Mouse (Mus musculus): ENCODE measurements around the gene Ltbr. TPM values are rescaled to one million over a fixed set of nuclear protein-coding genes. Genes with fewer than 3 reads are reported as not detected.
"Not testable (repeated sequence)": the region's sequence is repeated elsewhere in the genome, so short reads cannot be mapped to it uniquely, and the experiment has no call there.

The Ltbr gene
- total and polyA plus RNA-seq, 3 experiments: 47.6 to 64.2 TPM; not detected in 1

DNA sequence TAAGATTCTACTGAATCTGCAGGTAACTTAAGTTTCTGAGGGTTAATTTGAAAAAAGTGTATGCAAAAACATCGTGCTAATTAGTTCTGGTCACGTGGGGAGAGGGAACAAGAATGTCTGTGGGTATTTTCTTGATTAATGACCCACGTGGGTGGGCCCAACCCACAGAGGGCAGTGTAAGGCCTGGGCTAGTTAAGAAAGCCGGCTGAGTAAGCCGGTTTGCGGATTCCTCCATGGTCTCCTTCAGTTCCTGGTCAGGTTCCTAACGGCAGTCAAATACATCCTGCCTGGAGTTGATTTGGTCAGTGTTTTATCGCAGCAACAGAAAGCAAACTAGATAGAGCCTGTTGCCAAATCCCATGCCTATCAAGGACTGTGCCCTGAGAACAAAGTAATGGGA is 29.4 kb downstream of the Ltbr start:
- Histone ChIP-seq H3K4me3 (ENCODE audit: control insufficient read depth in 1 of 2, insufficient read depth in 1 of 2, low read depth in 2 of 2, low read length in 2 of 2) (no peak overlapping the region), H3K27ac (ENCODE audit: control insufficient read depth, low read depth, low read length) (no peak overlapping the region), H3K79me2 (ENCODE audit: control insufficient read depth, insufficient read depth, low read length, poor library complexity) (no peaks in the 10 kb centered on the region), H3K9me3 (replicated peaks; ENCODE audit: insufficient read depth, low read length) (no peaks in the 10 kb centered on the region), H3K27me3 (ENCODE audit: control insufficient read depth in 1 of 2, insufficient read depth in 2 of 2, low read length in 2 of 2) (peaks cover 3 to 8% of the 10 kb centered on the region in 2 experiments; a peak in 3 of 4 replicates), H3K4me1 (ENCODE audit: control insufficient read depth in 1 of 2, insufficient read depth in 2 of 2, low read length in 2 of 2) (no peaks in the 10 kb centered on the region), H3K36me3 (ENCODE audit: control insufficient read depth in 1 of 2, insufficient read depth in 2 of 2, low read length in 2 of 2) (no peaks in the 10 kb centered on the region), H3K9ac (ENCODE audit: control insufficient read depth, low read depth, low read length, poor library complexity, severe bottlenecking) (no peak overlapping the region)
- no peak for DNase-seq (ENCODE audit: low read depth, low spot score)
- TF ChIP-seq MYC (IDR thresholded peaks at IDR 0.05; ENCODE audit: low read depth, low read length): no peak
- TF ChIP-seq HCFC1 (IDR thresholded peaks at IDR 0.05; ENCODE audit: low read depth, low read length): no peak
- no peak for TF ChIP-seq MAX (IDR thresholded peaks at IDR 0.05; ENCODE audit: low read length)
- no peak for TF ChIP-seq ZC3H11A (IDR thresholded peaks at IDR 0.05; ENCODE audit: low read depth, low read length)
- no peak for TF ChIP-seq NRF1 (IDR thresholded peaks at IDR 0.05; ENCODE audit: insufficient read depth, low read depth, low read length, poor library complexity, severe bottlenecking)
- no peak for TF ChIP-seq USF1 (IDR thresholded peaks at IDR 0.05; ENCODE audit: low read depth, low read length)

DNA sequence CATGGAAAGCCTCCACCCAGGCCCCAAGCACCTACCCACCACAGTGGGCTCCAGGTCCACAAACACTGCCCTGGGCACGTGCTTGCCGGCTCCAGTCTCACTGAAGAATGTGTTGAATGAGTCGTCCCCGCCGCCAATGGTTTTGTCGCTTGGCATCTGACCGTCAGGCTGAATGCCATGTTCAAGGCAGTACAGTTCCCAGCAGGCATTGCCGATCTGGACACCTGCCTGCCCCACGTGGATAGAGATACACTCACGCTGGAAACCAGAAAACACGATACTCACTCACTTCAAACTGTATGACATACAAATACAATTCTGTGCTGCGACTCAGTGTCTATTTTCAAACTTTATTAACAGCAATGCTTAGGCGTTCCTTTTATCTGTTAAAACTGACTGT is 31.0 kb downstream of the Ltbr start:
- not testable (repeated sequence) for H3K27me3 ChIP-seq (ENCODE audit: control insufficient read depth in 1 of 2, insufficient read depth in 2 of 2, low read length in 2 of 2); H3K9me3 ChIP-seq (replicated peaks; ENCODE audit: insufficient read depth, low read length); H3K9ac ChIP-seq (ENCODE audit: control insufficient read depth, low read depth, low read length, poor library complexity, severe bottlenecking); H3K27ac ChIP-seq (ENCODE audit: control insufficient read depth, low read depth, low read length); H3K36me3 ChIP-seq (ENCODE audit: control insufficient read depth in 1 of 2, insufficient read depth in 2 of 2, low read length in 2 of 2); H3K4me1 ChIP-seq (ENCODE audit: control insufficient read depth in 1 of 2, insufficient read depth in 2 of 2, low read length in 2 of 2); H3K4me3 ChIP-seq (ENCODE audit: control insufficient read depth in 1 of 2, insufficient read depth in 1 of 2, low read depth in 2 of 2, low read length in 2 of 2); DNase-seq (ENCODE audit: low read depth, low spot score); H3K79me2 ChIP-seq (ENCODE audit: control insufficient read depth, insufficient read depth, low read length, poor library complexity)

DNA sequence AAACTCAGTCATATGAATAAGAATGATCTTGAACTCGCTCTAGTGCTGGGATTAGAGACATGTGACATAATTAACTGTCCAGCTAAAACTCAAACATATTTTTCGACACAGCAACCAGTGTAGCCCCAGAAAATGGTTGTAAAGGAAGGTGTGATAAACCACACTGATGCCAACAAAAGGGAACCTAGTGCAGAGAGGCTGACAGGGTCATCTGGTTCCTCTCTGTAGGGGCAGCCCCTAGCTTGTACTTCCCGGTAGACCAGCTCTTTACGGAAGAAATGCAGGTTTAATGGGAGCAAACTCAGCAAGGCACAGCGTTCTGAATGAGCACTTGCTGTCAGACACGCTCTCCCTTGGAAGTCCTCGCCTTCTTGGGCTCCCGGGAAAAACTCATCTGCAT is 34.0 kb downstream of the Ltbr start:
- Histone ChIP-seq H3K27me3 (ENCODE audit: control insufficient read depth in 1 of 2, insufficient read depth in 2 of 2, low read length in 2 of 2) (peaks cover 2 to 3% of the 10 kb centered on the region in 2 experiments; a peak in 2 of 4 replicates), H3K27ac (ENCODE audit: control insufficient read depth, low read depth, low read length) (no peak overlapping the region), H3K79me2 (ENCODE audit: control insufficient read depth, insufficient read depth, low read length, poor library complexity) (no peaks in the 10 kb centered on the region), H3K9ac (ENCODE audit: control insufficient read depth, low read depth, low read length, poor library complexity, severe bottlenecking) (no peak overlapping the region), H3K4me3 (ENCODE audit: control insufficient read depth in 1 of 2, insufficient read depth in 1 of 2, low read depth in 2 of 2, low read length in 2 of 2) (no peak overlapping the region), H3K4me1 (ENCODE audit: control insufficient read depth in 1 of 2, insufficient read depth in 2 of 2, low read length in 2 of 2) (no peaks in the 10 kb centered on the region), H3K36me3 (ENCODE audit: control insufficient read depth in 1 of 2, insufficient read depth in 2 of 2, low read length in 2 of 2) (no peaks in the 10 kb centered on the region), H3K9me3 (replicated peaks; ENCODE audit: insufficient read depth, low read length) (no peaks in the 10 kb centered on the region)
- no peak for DNase-seq (ENCODE audit: low read depth, low spot score)
- no peak for TF ChIP-seq HCFC1 (IDR thresholded peaks at IDR 0.05; ENCODE audit: low read depth, low read length)
- no peak for TF ChIP-seq MYC (IDR thresholded peaks at IDR 0.05; ENCODE audit: low read depth, low read length)
- no peak for TF ChIP-seq NELFE (IDR thresholded peaks at IDR 0.05; ENCODE audit: low read depth, low read length)
- TF ChIP-seq USF2 (IDR thresholded peaks at IDR 0.05; ENCODE audit: borderline replicate concordance in 1 of 2, insufficient read depth in 1 of 2, low read depth in 1 of 2, low read length in 2 of 2): no peak
- no peak for TF ChIP-seq TAL1 (IDR thresholded peaks at IDR 0.05; ENCODE audit: low read length)
- no peak for TF ChIP-seq ZC3H11A (IDR thresholded peaks at IDR 0.05; ENCODE audit: low read depth, low read length)
- TF ChIP-seq UBTF (IDR thresholded peaks at IDR 0.05; ENCODE audit: borderline replicate concordance, insufficient read depth, low read depth, low read length): no peak
- no peak for TF ChIP-seq RCOR1 (IDR thresholded peaks at IDR 0.05; ENCODE audit: low read depth, low read length)
- TF ChIP-seq MEF2A (IDR thresholded peaks at IDR 0.05; ENCODE audit: extremely low read depth, insufficient replicate concordance, low read depth, low read length, poor library complexity, severe bottlenecking): no peak
- no peak for TF ChIP-seq MAX (IDR thresholded peaks at IDR 0.05; ENCODE audit: low read length)
- TF ChIP-seq NRF1 (IDR thresholded peaks at IDR 0.05; ENCODE audit: insufficient read depth, low read depth, low read length, poor library complexity, severe bottlenecking): no peak
- no peak for TF ChIP-seq TBP (IDR thresholded peaks at IDR 0.05; ENCODE audit: low read depth, low read length)
